Mouse (Mus musculus) liver, embryonic 12.5 days (tissue): Measurements from ENCODE around the gene Col4a3. TPM values are rescaled to one million over a fixed set of nuclear protein-coding genes. Genes with fewer than 3 reads are reported as not detected.

Experiments
- ATAC-seq: fragments of 200-750 bp; cut with Nextera tagmentation; 2 replicates; pipeline ENCODE4 v1.8.0; 2017; ENCODE audit warnings: moderate number of reproducible peaks, mild to moderate bottlenecking, moderate library complexity
- H3K27ac ChIP-seq: fragments of 300-500 bp; sonication (generic); 2 replicates; pipeline ENCODE4 v1.5.1; 2016; ENCODE audit warnings: mild to moderate bottlenecking
- H3K27me3 ChIP-seq: fragments of 300-500 bp; sonication (generic); replicated peaks from 2 replicates; pipeline ENCODE4 v1.6.1; 2016; ENCODE audit warnings: mild to moderate bottlenecking, moderate library complexity
- H3K36me3 ChIP-seq: fragments of 300-500 bp; sonication (generic); 2 replicates; pipeline ENCODE4 v1.6.1; 2016; ENCODE audit warnings: mild to moderate bottlenecking, moderate library complexity
- H3K4me1 ChIP-seq: fragments of 300-500 bp; sonication (generic); 2 replicates; pipeline ENCODE4 v1.6.1; 2016
- H3K4me2 ChIP-seq: fragments of 300-500 bp; sonication (generic); 2 replicates; pipeline ENCODE4 v1.6.1; 2016; ENCODE audit warnings: mild to moderate bottlenecking, moderate library complexity
- H3K4me3 ChIP-seq: fragments of 300-500 bp; sonication (generic); 2 replicates; pipeline ENCODE4 v1.5.1; 2016; ENCODE audit warnings: mild to moderate bottlenecking, moderate library complexity
- H3K9ac ChIP-seq: fragments of 300-500 bp; sonication (generic); 2 replicates; pipeline ENCODE4 v1.6.1; 2016; ENCODE audit warnings: mild to moderate bottlenecking, moderate library complexity
- H3K9me3 ChIP-seq: fragments of 300-500 bp; sonication (generic); replicated peaks from 2 replicates; pipeline ENCODE4 v1.6.1; 2016; ENCODE audit warnings: mild to moderate bottlenecking, moderate library complexity
- WGBS: fragments of 180-500 bp; shearing (Covaris S2); methylation state at CpG from one replicate; pipeline ENCODE4 v1.1.7; 2016; ENCODE audit not compliant: insufficient replicate concordance; 5-methylcytosine and 5-hydroxymethylcytosine counted together
- polyA plus RNA-seq: library from polyadenylated mRNA; unstranded; fragments of >200 nt; fragmentation: Nextera tagmentation; extraction: Ambion mirVana; gene quantifications from 2 replicates; pipeline ENCODE4 v1.2.1, GENCODE M21; 2016

The Col4a3 gene
- polyA plus RNA-seq, 1 experiment from 2014 or later = 0.15 TPM

DNA sequence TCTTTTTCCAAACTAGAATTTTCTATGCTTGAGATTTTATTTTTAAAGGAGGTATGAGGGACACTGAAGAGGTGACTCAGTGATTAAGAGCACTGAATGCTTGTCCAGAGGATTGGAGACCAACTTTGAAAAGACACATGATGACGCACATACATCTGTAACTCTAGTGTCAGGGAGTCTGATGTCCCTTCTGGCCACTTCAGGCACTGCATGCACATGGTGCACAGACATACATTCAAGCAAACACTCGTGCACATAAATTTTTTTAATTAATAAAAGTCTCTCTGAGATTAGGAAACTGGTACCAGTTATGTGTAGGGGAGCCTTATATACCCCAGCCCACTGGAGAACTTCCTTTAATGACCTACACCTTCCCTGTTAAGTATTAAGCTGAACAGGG is 10.5 kb upstream of the Col4a3 start:
- Histone ChIP-seq H3K4me3 (no peak overlapping the region), H3K9me3 (no peaks in the 10 kb centered on the region), H3K27ac (no peak overlapping the region), H3K36me3 (no peaks in the 10 kb centered on the region), H3K9ac (no peak overlapping the region), H3K4me1 (no peaks in the 10 kb centered on the region), H3K27me3 (no peaks in the 10 kb centered on the region), H3K4me2 (no peak overlapping the region)
- WGBS = 54% methylated on average over 2 of the region's 2 CpGs
- ATAC-seq = no peak

DNA sequence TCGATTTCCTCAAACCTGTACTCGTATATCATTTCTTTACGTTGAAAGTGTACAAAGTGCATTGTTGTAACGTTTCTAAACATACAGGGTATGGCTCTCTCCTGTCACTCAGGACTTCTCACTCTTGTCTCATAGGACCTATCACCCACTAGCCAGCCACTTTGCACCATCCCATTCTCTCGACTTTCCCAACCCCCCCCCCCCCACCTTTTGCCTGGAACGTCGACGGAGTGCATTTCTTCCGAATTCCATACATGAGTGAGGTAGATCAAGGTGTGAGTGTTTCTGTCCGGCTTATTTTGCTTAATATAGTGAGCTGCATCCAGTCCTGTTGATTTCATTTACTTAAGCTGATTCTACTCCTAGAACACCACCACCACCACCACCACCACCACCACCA is 9.4 kb upstream of the Col4a3 start:
- H3K4me1 ChIP-seq = no peaks in the 10 kb centered on the region
- no peaks in the 10 kb centered on the region for H3K9me3 ChIP-seq
- ATAC-seq = no peak
- H3K4me2 ChIP-seq = no peak overlapping the region
- H3K9ac ChIP-seq = no peak overlapping the region
- H3K27me3 ChIP-seq = no peaks in the 10 kb centered on the region
- H3K36me3 ChIP-seq = no peaks in the 10 kb centered on the region
- WGBS = 68% methylated on average over 10 of the region's 10 CpGs
- H3K4me3 ChIP-seq = no peak overlapping the region
- no peak overlapping the region for H3K27ac ChIP-seq

DNA sequence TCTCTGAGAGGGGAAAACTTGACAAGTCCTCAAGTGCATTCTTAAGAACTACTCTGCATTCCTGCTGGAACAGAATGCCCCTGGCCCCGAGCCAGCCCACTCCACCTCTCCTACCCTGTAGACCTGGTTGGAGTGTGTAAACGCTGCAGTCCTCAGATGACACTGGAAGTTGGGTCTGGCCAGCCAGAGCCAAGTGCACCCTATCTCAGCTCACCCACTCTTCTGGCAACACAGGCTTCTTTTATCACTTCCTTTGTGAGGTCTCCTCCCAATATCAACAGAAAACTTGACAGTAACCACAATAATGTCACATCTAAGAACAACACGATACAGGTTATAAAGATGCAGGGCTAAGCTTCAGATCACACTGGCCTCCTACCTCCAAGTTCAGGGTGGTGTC is 8.8 kb upstream of the Col4a3 start:
- H3K36me3 ChIP-seq = no peaks in the 10 kb centered on the region
- H3K27ac ChIP-seq = no peak overlapping the region
- no peak for ATAC-seq
- no peaks in the 10 kb centered on the region for H3K27me3 ChIP-seq
- no peak overlapping the region for H3K9ac ChIP-seq
- no peaks in the 10 kb centered on the region for H3K4me1 ChIP-seq
- 26% methylated on average over 3 of the region's 3 CpGs for WGBS
- no peaks in the 10 kb centered on the region for H3K9me3 ChIP-seq
- no peak overlapping the region for H3K4me3 ChIP-seq
- no peak overlapping the region for H3K4me2 ChIP-seq

DNA sequence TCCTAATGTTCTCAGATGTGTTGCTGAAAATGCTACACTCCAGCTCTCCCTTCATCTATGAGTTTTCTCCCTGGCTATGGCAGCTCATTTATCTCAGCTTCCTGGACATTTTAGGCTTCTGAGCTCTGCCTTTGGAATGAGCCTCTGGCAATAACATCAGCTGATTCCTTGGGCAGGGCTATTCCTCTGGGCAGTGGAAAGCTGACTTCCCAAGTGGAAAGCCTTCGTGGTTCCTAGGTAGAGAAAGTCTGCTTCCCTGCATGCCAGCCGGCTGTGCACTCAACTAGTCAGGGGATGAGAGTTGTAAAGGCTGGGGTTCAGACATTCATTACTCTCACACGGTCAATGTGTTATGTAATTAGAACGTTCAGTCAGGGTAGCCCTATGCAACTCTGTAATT is 8.4 kb upstream of the Col4a3 start:
- no peak for ATAC-seq
- Histone ChIP-seq H3K9me3 (no peaks in the 10 kb centered on the region), H3K4me1 (no peaks in the 10 kb centered on the region), H3K4me2 (no peak overlapping the region), H3K27me3 (no peaks in the 10 kb centered on the region), H3K27ac (no peak overlapping the region), H3K4me3 (no peak overlapping the region), H3K9ac (no peak overlapping the region), H3K36me3 (no peaks in the 10 kb centered on the region)
- 56% methylated on average over 4 of the region's 4 CpGs for WGBS

DNA sequence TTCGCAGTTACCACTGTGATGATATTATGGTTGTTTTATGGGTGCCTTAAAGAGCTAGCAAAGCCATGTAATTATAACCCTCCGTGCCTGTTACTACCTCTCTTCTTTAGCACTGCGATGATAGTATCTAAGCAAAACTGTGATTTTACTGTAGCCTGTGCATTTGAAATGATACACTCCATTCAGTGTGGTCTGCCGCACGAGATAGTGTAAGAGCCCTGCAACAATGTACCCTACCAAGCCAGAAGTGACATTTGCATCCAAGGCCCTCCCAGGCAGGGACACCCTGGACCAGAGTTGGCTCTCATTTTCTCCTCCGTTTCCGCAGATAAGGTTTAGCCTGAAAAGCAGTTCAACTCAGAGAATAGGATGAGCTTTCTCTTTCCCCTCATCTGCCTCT is 740 bp upstream of the Col4a3 start:
- no peak overlapping the region for H3K4me3 ChIP-seq
- H3K36me3 ChIP-seq = no peaks in the 10 kb centered on the region
- no peak overlapping the region for H3K9ac ChIP-seq
- H3K4me1 ChIP-seq = peaks cover 6% of the 10 kb centered on the region; the same call in 1 of the 2 replicates
- no peaks in the 10 kb centered on the region for H3K9me3 ChIP-seq
- H3K27ac ChIP-seq = no peak overlapping the region
- 62% methylated on average over 7 of the region's 7 CpGs for WGBS
- peaks cover 26% of the 10 kb centered on the region for H3K27me3 ChIP-seq
- H3K4me2 ChIP-seq = no peak overlapping the region
- no peak for ATAC-seq

DNA sequence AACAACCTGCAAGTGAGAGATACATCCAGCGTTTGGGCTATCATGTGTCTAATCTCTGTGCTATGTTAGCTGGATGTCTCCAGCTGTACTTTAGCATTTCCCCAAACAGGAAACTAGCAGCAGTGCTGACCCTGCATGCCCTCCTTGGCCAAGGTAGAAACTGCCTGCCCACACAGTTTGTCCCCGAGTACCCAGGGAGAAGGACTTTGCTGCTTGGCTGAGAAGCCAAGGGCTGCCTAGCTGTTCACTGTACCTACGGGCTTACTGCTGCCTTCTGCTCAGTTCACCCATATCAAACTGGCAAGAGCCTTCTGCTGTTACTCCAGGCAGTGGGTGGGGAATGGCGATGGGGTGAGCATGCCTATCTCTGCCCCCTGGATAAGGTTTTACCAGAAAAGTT is 3.5 kb downstream of the Col4a3 start:
- H3K4me2 ChIP-seq = no peak overlapping the region
- H3K4me1 ChIP-seq = peaks cover 6% of the 10 kb centered on the region; the same call in 1 of the 2 replicates
- H3K27ac ChIP-seq = no peak overlapping the region
- 32% methylated on average over 4 of the region's 4 CpGs for WGBS
- ATAC-seq = no peak
- H3K9ac ChIP-seq = no peak overlapping the region
- no peak overlapping the region for H3K4me3 ChIP-seq
- H3K36me3 ChIP-seq = no peaks in the 10 kb centered on the region
- H3K9me3 ChIP-seq = no peaks in the 10 kb centered on the region
- H3K27me3 ChIP-seq = peaks cover 26% of the 10 kb centered on the region

DNA sequence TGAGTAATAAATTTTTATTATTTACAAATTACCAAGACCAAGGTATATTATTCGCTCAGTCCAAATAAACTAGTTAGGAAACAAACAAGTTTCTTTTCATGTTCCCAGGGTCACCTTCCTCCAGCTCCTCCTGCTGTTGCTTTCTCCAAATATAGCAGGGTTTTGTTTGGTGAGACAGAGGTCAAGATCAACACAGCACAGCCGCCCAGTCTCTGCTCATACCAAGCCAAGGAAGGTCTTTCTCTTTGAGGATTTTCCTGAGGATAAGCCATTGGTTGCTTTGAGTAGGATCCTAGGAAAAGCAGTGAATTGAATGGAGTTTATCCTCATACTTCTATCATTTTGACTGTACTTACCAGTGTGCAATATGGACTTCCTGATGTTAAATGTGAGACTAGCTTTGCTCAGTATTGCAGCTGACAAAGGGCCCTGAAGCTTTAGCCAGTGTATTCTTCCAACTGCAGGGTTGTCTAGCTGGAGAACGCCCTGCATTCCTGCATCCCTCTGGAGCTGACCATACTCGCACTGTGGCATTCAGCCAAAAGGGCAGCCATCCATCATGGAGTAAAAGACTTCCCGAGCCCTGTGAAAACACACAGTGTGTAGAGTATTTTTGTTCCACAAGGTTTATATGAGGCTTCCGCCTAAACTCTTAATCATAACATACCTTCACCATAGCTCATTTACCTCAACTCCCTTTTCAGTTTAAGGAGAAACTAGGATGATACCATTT is 10.3 kb downstream of the Col4a3 start:
- Histone ChIP-seq H3K27me3 (no peaks in the 10 kb centered on the region), H3K4me1 (no peaks in the 10 kb centered on the region), H3K4me2 (no peak overlapping the region), H3K9ac (no peak overlapping the region), H3K4me3 (no peak overlapping the region), H3K36me3 (no peaks in the 10 kb centered on the region), H3K9me3 (no peaks in the 10 kb centered on the region), H3K27ac (no peak overlapping the region)
- no peak for ATAC-seq
- WGBS = 58% methylated on average over 6 of the region's 6 CpGs

DNA sequence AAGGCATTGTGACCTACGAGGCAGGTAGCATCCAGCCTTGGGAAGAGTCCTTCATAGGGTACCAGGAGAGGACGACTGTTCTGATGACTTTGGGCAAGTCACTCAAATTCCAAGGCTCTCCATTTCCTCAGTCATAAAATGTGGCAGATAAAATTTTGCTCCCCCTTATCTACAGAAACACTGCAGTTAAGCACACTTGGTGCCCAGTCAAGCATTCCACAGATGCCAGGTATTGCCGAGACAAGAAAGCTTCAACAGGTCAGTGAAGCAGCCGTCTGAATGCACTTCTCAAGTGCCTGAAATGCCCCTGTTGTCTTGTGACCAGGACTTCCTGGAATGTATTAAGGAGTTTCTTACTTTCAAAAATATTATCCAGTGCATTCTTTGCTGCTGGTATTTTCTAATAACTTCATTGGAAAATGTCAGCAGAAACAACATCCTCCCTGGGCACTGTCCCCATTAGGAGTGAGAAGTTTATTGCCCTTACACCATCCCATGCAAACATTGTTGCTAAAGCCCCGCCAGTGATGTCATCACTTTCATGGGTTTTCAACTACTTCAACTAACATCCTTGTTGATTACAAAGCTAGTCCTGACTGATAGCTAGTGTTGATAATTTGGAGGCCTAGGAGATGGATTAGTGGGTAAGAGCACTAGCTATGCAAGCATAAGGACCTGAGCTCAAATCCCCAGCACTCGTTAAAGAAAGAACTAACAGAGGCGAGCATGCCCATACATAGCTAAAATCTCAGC is 16.7 kb downstream of the Col4a3 start:
- no peak overlapping the region for H3K4me3 ChIP-seq
- no peaks in the 10 kb centered on the region for H3K27me3 ChIP-seq
- H3K4me2 ChIP-seq = no peak overlapping the region
- ATAC-seq = no peak
- H3K9ac ChIP-seq = no peak overlapping the region
- no peaks in the 10 kb centered on the region for H3K4me1 ChIP-seq
- 51% methylated on average over 7 of the region's 7 CpGs for WGBS
- H3K27ac ChIP-seq = no peak overlapping the region
- H3K36me3 ChIP-seq = no peaks in the 10 kb centered on the region
- no peaks in the 10 kb centered on the region for H3K9me3 ChIP-seq

DNA sequence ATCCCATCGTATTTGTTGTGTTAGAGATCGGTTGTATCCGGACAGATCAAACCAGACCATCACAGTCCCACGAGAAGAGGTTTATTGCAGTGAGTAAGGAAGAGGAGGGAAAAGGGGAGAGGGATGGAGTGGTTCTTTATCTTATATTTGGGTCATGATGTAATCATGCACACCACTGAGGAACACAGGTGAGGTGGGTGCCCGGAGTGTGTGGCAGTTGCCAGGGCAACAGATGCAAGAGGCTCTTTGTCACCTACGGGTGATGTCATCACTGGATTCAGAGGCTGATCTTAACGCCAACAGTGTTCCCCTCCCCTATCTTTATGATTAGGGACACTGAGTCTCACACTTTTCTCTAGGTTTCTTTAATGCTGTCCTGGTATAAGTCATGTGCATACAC is 18.6 kb downstream of the Col4a3 start:
- Histone ChIP-seq H3K27me3 (no peaks in the 10 kb centered on the region), H3K9ac (no peak overlapping the region), H3K27ac (no peak overlapping the region), H3K4me3 (no peak overlapping the region), H3K4me1 (no peaks in the 10 kb centered on the region), H3K36me3 (no peaks in the 10 kb centered on the region), H3K4me2 (no peak overlapping the region), H3K9me3 (no peaks in the 10 kb centered on the region)
- 74% methylated on average over 7 of the region's 7 CpGs for WGBS
- ATAC-seq = no peak

DNA sequence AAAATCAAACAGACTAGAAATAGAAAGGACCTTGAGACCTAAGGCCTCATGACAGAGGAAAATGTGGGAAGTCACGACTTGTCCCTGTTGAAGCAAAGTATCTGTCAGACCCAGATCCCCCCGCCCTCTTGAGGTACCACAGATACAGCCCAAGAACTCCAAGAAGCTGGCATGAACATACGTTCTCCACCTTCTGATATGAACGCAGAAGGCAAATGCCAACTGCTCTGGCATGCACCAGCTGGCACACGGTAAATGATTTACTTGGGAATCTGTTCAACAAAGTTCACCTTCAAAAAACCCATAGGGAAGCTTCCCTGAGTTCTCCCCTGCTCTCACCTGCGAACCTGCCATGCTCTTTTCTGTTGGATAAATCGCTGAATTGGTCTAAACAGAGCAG is 19.1 kb downstream of the Col4a3 start:
- Histone ChIP-seq H3K4me1 (no peaks in the 10 kb centered on the region), H3K27me3 (no peaks in the 10 kb centered on the region), H3K36me3 (no peaks in the 10 kb centered on the region), H3K4me2 (no peak overlapping the region), H3K4me3 (no peak overlapping the region), H3K9me3 (no peaks in the 10 kb centered on the region), H3K9ac (no peak overlapping the region), H3K27ac (no peak overlapping the region)
- no peak for ATAC-seq
- 65% methylated on average over 7 of the region's 7 CpGs for WGBS

DNA sequence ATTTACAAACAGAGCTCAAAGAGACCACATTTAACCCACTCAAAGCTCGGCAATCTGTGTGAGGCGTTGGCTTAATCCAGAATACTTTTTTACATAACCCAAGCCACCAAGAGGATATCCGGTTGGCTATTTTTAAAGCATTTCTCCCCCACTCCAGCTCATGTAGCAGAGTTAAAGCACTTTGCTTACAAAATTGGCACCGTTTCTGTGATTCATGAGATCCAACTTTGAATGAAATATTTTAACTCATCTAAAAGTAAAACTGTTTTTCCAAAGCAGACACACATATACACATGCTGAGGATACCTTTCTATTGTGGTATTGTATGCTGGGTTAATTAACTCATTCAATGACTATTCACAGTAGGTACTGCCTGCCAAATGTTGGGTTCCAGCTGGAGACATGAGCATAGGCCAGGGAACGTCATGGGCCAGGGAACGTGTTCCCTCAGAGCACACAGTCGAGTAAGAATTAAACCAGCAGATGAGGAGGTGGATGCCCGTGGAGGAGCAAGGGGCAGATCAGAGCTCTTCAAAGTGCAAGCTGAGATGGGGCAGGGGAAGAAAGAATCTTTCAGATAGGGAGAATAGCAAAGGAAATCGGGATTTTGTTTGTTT is 22.0 kb downstream of the Col4a3 start:
- H3K9ac ChIP-seq = no peak overlapping the region
- H3K36me3 ChIP-seq = no peaks in the 10 kb centered on the region
- 57% methylated on average over 9 of the region's 9 CpGs for WGBS
- no peak overlapping the region for H3K27ac ChIP-seq
- no peaks in the 10 kb centered on the region for H3K9me3 ChIP-seq
- H3K4me2 ChIP-seq = no peak overlapping the region
- H3K4me1 ChIP-seq = no peaks in the 10 kb centered on the region
- H3K27me3 ChIP-seq = no peaks in the 10 kb centered on the region; the same call in 1 of the 2 replicates
- no peak for ATAC-seq
- H3K4me3 ChIP-seq = no peak overlapping the region

DNA sequence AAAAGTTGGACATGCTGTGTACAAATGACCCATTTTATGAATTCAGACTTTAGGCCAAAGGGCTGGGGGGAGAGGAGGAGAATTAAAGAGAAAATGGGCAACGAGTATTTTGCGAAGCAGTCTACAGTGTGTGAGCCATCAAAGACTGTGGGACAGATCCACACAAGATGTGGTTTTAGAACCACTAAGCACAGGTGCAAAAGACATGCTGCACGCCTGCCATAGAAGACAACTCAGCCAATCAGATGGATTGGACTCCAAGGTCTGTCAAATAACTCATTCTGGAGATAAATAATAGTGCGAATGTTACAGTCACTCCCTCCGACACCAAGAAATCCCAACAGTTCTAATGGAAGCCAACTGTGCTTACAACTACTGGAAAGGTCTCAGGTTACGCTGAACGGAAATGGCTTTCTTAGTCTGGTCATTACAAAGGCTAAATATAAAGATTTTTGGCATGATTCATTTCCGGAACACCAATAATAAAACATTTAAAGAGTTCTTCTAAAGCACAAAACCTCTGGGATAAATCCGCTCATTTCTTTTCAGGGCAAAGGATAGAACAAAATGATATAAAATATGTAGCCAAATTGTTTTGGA is 25.4 kb downstream of the Col4a3 start:
- Histone ChIP-seq H3K9me3 (no peaks in the 10 kb centered on the region), H3K9ac (no peak overlapping the region), H3K4me1 (no peaks in the 10 kb centered on the region), H3K36me3 (no peaks in the 10 kb centered on the region), H3K4me2 (no peak overlapping the region), H3K27ac (no peak overlapping the region), H3K4me3 (no peak overlapping the region), H3K27me3 (peaks cover 5% of the 10 kb centered on the region; the same call in 1 of the 2 replicates)
- WGBS = 74% methylated on average over 9 of the region's 9 CpGs
- ATAC-seq = no peak
